Mouse (Mus musculus): ENCODE results near the gene 4930519G04Rik. TPM values are rescaled to one million over a fixed set of nuclear protein-coding genes. Genes with fewer than 3 reads are reported as not detected.
"Not testable (repeated sequence)": the region's sequence is repeated elsewhere in the genome, so short reads cannot be mapped to it uniquely, and the experiment has no call there.

The 4930519G04Rik gene
- total RNA-seq, 4 experiments from 2014 or later, result not detected

GRCm38 (mm10) chr5:114902413-114902812 lies 48.9 kb downstream of the 4930519G04Rik start:
- no peak for DNase-seq (ENCODE audit: low spot score in 2 of 2)

- no peak for DNase-seq (ENCODE audit: low spot score in 2 of 2)
These were observed 55.3 kb downstream of the 4930519G04Rik start for GRCm38 (mm10) chr5:114908598-114909305.

DNA sequence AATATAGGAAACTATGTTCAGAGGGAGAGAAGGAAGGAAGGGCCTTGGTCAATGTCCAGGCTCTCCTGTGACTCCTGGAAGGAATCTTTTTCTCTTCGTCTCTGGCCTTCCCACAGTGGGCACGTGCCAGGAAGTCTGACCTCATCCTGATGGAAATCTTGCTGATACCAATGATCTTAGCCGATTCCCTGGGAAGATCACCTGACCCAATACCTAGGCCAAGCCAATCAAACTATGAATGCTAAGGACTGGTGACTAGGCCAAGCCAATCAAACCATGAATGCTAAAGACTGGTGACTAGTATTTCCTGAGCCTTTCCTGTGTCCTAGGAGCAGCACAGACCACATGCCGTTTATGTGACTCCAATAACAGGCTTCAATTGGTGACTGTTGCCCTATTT lies 60.2 kb downstream of the 4930519G04Rik start:
- DNase-seq (ENCODE audit: low spot score in 2 of 2), result no peak

DNA sequence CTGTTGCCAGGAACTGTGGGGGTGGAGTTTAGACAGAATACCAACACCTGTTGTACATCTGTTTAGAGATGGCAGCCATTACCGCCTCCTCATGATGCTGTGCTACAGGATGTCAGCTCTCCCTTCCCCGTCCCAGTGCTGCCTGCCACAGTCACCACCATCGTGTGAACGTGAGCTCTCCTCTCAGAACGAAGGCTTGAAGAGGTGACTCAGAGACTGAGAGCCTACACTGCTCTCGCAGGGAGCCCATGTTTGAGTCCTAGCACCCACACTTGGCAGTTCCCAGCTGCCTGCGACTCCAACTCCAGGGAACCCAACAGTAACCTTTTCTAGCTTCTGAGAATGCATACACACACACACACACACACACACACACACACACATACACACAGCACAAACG lies 61.4 kb downstream of the 4930519G04Rik start:
- DNase-seq (ENCODE audit: low spot score in 2 of 2), result peak; percentile 11 to 33

DNA sequence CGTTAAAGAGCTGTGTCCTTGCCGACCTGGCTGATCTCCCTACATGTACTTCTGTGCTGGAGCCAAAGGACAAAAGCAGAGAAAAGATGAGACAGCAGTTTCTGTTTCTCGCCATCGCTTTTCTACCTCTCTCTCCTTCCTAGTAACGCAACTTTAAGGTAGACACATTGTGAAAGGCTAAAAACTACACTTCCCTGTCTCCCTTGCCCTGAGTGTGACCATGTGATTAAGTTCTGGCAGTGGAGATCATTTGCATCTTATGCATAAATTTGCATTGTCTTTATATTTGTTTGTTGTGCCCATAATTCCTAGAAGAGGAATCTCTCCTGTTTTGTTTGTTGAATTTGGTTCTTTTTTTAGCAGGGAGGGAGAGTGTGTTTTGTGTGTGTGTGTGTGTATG lies 62.4 kb downstream of the 4930519G04Rik start:
- DNase-seq (ENCODE audit: low spot score in 2 of 2), result no peak

GRCm38 (mm10) chr5:114916777-114917176 lies 63.3 kb downstream of the 4930519G04Rik start:
- DNase-seq (ENCODE audit: low spot score in 2 of 2), result no peak

DNA sequence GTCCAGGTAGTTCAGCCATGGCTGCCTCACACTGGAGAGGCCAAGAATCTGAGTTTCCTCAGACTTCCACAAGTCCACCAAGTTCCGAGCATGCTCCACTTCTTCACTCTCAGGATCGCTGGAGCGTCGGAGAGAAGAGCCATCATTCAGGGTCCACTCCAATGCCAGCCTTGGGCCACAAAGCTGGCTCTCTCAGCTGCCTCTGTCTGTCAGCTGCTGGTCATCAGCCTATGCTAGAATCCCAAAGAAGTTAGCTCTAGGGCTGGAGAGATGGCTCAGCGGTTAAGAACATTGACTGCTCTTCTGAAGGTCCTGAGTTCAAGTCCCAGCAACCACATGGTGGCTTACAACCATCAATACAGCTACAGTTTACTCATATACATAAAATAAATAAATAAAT lies 63.9 kb downstream of the 4930519G04Rik start:
- not testable (repeated sequence) for DNase-seq (ENCODE audit: low spot score in 2 of 2)

- DNase-seq (ENCODE audit: low spot score in 2 of 2), result no peak
These were observed 68.3 kb downstream of the 4930519G04Rik start for GRCm38 (mm10) chr5:114921551-114922365.

GRCm38 (mm10) chr5:114922366-114922731 lies 68.9 kb downstream of the 4930519G04Rik start:
- DNase-seq (ENCODE audit: low spot score in 2 of 2), result no peak

- DNase-seq (ENCODE audit: low spot score in 2 of 2), result no peak
These were observed 69.6 kb downstream of the 4930519G04Rik start, which contains the start of gene Oasl1 for GRCm38 (mm10) chr5:114922998-114923473. Oasl1 (plus strand) TSS chr5:114923240.

DNA sequence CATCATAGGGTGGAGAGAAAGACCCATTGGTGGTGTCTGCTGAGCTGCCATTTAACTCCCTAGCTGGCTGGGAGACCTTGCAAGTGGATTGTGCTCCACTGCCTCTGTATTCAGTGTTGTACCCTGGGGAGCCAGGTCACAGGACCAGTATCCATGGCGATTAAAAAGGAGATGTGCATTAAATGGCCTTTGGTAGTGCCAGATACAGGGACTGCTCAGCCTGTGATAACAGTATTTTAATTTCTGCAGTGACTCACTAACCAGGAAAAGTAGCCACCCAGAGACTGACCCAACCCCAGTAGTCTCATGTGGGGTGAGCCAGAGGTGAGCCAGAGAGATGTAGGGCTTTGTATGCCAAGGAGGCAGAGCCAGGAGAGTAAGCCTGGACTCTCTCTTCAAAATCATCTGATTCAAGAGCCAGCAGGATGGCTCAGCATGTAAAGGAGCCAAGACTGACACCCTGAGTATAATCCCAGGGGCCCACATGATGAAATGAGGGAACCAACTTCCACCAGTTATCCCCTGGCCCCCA lies 72.8 kb downstream of the 4930519G04Rik start:
- DNase-seq (ENCODE audit: low spot score in 2 of 2), result no peak

DNA sequence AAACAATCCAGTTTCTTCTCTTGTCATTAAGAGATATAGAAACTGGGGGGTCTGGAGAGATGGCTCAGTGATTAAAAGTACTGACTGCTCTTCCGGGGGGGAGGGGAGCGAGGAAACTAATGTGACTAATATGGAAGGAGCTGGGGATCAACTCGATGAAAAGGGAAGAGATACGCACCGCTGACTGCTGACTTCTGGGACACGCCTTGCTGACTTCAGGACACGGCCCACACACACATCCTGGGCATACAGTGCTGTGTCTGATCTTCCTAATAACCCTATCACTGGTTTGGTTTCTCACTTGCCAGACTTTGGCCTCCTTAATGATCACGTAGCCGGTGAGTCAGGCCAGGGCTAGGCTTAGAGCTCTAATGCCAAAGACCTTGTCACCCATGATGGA lies 73.3 kb downstream of the 4930519G04Rik start:
- DNase-seq (ENCODE audit: low spot score in 2 of 2), result no peak

DNA sequence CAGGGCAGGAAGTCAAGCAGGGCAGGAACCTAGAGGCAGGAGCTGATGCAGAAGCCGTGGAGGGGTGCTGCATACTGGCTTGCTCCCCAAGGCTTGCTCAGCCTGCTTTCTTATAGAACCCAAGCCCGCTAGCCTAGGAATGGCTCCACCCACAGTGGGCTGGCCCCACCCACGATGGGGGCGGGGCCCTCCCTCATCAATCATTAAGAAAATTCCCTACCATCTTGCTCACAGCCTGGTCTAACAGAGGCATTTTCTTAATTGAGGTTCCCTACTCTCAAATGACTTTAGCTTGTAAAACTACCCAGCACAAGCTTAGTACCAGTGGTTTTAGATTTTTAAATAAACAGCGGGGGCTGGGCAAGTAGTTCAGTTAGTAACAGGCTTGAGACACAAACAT lies 78.2 kb downstream of the 4930519G04Rik start:
- no peak for DNase-seq (ENCODE audit: low spot score in 2 of 2)

DNA sequence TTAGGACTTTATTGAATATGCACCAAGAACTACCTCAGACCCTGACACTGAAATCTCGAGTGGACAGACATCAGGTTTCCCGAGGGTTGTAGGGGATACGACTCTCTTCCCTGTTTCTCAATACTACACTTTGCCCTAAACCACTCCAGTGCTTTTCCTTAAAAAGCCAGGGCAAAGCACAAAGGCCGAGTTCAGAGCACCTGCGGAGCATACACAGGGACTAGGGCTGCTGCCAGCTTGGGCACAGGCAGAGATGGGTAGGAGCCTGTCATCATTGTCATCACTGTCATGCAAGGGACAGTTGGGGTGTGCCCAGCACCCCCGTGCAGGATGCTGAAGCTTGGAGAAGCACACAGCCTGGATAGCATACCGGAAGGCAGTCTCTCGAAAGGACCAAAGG lies 79.7 kb downstream of the 4930519G04Rik start:
- DNase-seq (ENCODE audit: low spot score in 2 of 2), result no peak

Small RNA genes within 50 kb of the gene (microRNA-seq; reads per million reads assigned to microRNA genes)
- gene Mir6240, result 5.8 to 8.9 reads per million in 2 experiments

Other genes starting within 250 kb of the 4930519G04Rik start
- 1 to 10 TPM; 1.6 to 2.5 (median 1.9) TPM for gene Trpv4, start 195.2 kb upstream of the 4930519G04Rik start, total RNA-seq (2022)
- 10 to 100 TPM; 26.3 to 46.1 (median 33.8) TPM for gene Gltp, start 162.7 kb upstream of the 4930519G04Rik start, total RNA-seq (2022)
- gene Tchp, start 145.9 kb upstream of the 4930519G04Rik start, total RNA-seq (2022), result 10 to 100 TPM; 15.9 to 19.7 (median 17.2) TPM
- gene Ankrd13a, start 79.0 kb upstream of the 4930519G04Rik start, total RNA-seq (2022), result 10 to 100 TPM; 39.6 to 51.4 (median 47.0) TPM
- gene Git2, start 78.1 kb upstream of the 4930519G04Rik start, total RNA-seq (2022), result 10 to 100 TPM; 51.1 to 61.4 (median 55.3) TPM
- 100 to 1,000 TPM; 133 to 155 (median 137) TPM for gene 1500011B03Rik, start 30.2 kb upstream of the 4930519G04Rik start, total RNA-seq (2022)
- gene Gm9936, start 5.0 kb downstream of the 4930519G04Rik start, total RNA-seq (2022), result under 1 TPM; 0.61 to 0.98 (median 0.82) TPM
- gene Oasl2, start 43.3 kb downstream of the 4930519G04Rik start, total RNA-seq (2022), result 1 to 10 TPM; 1.3 to 9.8 (median 4.7) TPM
- gene Oasl1, start 69.6 kb downstream of the 4930519G04Rik start, total RNA-seq (2022), result 1 to 10 TPM in 1 of 4 experiments, under 1 TPM in 1, not detected in 2; 0.80 to 1.1 TPM
- 100 to 1,000 TPM; 183 to 208 (median 204) TPM for gene 2210016L21Rik, start 88.5 kb downstream of the 4930519G04Rik start, total RNA-seq (2022)
- gene Hnf1a, start 117.4 kb downstream of the 4930519G04Rik start, total RNA-seq (2022), result not detected
- gene Sppl3, start 157.5 kb downstream of the 4930519G04Rik start, total RNA-seq (2022), result 10 to 100 TPM; 71.6 to 80.6 (median 77.4) TPM
- gene Gm10401, start 244.6 kb downstream of the 4930519G04Rik start, total RNA-seq (2022), result not detected

All from layer of hippocampus, adult 8-10 months (tissue).